Mouse (Mus musculus) limb, embryonic 11.5 days (tissue): ENCODE measurements around the gene Shq1. TPM values are rescaled to one million over a fixed set of nuclear protein-coding genes. Genes with fewer than 3 reads are reported as not detected.

ENCODE experiments used
- ATAC-seq: fragments of 200-750 bp; cut with Nextera tagmentation; 2 replicates; pipeline ENCODE4 v1.8.0; 2017; ENCODE audit warnings: low read depth; ENCODE audit not compliant: insufficient number of reproducible peaks, low FRiP score, low TSS enrichment
- DNase-seq: peaks from one replicate; pipeline ENCODE4 v3.0.0-alpha.2; 2015; ENCODE audit warnings: low spot score
- H3K27ac ChIP-seq: fragments of 300-500 bp; sonication (generic); replicated peaks from 2 replicates; pipeline ENCODE4 v1.5.1; 2014; ENCODE audit warnings: low read depth, mild to moderate bottlenecking, low read length
- H3K27me3 ChIP-seq: fragments of 300-500 bp; sonication (generic); 2 replicates; pipeline ENCODE4 v1.6.1; 2014; ENCODE audit warnings: mild to moderate bottlenecking, low read length, mixed read lengths; ENCODE audit not compliant: control insufficient read depth, insufficient read depth
- H3K36me3 ChIP-seq: fragments of 300-500 bp; sonication (generic); 2 replicates; pipeline ENCODE4 v1.6.1; 2014; ENCODE audit warnings: mild to moderate bottlenecking, low read length, moderate library complexity, mixed read lengths; ENCODE audit not compliant: control insufficient read depth, insufficient read depth
- H3K4me1 ChIP-seq: fragments of 300-500 bp; sonication (generic); 2 replicates; pipeline ENCODE4 v1.6.1; 2014; ENCODE audit warnings: low read length, mixed read lengths; ENCODE audit not compliant: control insufficient read depth, insufficient read depth
- H3K4me2 ChIP-seq: fragments of 300-500 bp; sonication (generic); 2 replicates; pipeline ENCODE4 v1.6.1; 2014; ENCODE audit warnings: low read depth, mild to moderate bottlenecking, moderate library complexity; ENCODE audit not compliant: severe bottlenecking
- H3K4me3 ChIP-seq: fragments of 300-500 bp; sonication (generic); 2 replicates; pipeline ENCODE4 v1.5.1; 2014; ENCODE audit warnings: low read depth, low read length
- H3K9ac ChIP-seq: fragments of 300-500 bp; sonication (generic); 2 replicates; pipeline ENCODE4 v1.6.1; 2014; ENCODE audit warnings: mild to moderate bottlenecking, low read length
- H3K9me3 ChIP-seq: fragments of 300-500 bp; sonication (generic); 2 replicates; pipeline ENCODE4 v1.6.1; 2016; ENCODE audit warnings: low read length; ENCODE audit not compliant: control insufficient read depth
- WGBS: fragments of 180-500 bp; shearing (Covaris S2); extraction: QIAGEN DNeasy Blood & Tissue Kit; methylation state at CpG from one replicate; pipeline ENCODE4 v1.1.7; 2014; 5-methylcytosine and 5-hydroxymethylcytosine counted together
- polyA plus RNA-seq: library from polyadenylated mRNA; unstranded; fragments of >200 nt; fragmentation: Nextera tagmentation; extraction: Ambion mirVana; gene quantifications from 2 replicates; pipeline ENCODE4 v1.2.1, GENCODE M21; 2014

Gene Shq1
- polyA plus RNA-seq, 1 experiment from 2014 or later: 20.3 TPM

DNA sequence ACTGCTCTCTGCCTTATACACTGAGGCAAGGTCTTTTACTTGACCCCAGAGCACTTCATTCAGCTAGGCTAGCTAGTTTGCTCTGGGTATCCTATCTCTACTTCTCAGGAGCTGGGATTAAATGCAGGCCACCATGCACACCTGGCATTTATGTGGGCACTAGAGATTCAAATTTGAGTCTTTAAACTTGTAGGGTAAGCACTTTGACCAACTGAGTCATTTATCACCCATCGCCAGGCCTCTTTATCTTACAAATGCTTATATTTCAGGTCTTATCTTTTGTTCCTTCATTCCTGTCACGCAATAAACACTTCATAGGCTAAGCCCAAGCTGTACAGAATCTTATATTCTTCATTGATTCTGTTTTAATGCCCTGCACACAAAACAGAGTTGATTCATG is 47.0 kb downstream of the Shq1 start:
- no peak overlapping the region for H3K9ac ChIP-seq
- 90% methylated on average over 2 of the region's 2 CpGs for WGBS
- H3K27ac ChIP-seq: no peak overlapping the region
- no peaks in the 10 kb centered on the region for H3K36me3 ChIP-seq
- ATAC-seq (no peak), DNase-seq (no peak)
- H3K4me3 ChIP-seq: no peak overlapping the region
- H3K4me2 ChIP-seq: no peak overlapping the region
- H3K27me3 ChIP-seq: no peaks in the 10 kb centered on the region
- H3K9me3 ChIP-seq: no peaks in the 10 kb centered on the region
- no peaks in the 10 kb centered on the region for H3K4me1 ChIP-seq

DNA sequence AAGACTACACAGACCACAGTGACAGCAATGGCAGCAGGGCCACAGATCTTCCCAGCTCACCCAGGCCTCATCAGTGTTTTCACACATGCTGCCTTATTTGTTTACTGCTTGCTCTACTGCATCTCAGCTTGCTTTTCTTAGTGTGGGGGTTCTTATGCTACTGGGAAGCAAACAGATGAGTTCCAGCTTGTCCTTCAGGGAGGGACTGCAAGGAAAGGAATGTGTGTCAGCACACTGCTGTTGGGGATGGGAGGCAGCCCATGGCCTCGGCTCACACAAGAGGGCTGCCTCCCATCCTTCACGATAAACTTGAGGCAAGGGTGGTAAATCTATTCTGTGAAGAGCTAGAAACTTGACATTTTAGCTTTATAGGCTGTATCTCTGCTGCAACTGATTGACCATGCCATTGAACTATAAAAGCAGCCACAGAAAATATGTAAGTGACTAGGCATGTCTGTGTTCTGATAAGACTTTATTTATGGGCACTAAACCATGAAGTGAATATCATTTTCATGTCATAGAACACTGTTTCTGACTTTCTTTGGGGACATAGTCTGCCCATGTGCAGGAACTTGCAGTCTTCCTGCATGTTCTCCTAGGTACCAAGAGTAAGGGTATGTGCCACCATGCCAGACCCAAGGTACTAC is 48.0 kb downstream of the Shq1 start:
- no peaks in the 10 kb centered on the region for H3K9me3 ChIP-seq
- H3K36me3 ChIP-seq: no peaks in the 10 kb centered on the region
- no peak overlapping the region for H3K4me3 ChIP-seq
- no peaks in the 10 kb centered on the region for H3K27me3 ChIP-seq
- 56% methylated on average over 2 of the region's 2 CpGs for WGBS
- no peak overlapping the region for H3K9ac ChIP-seq
- H3K4me1 ChIP-seq: no peaks in the 10 kb centered on the region
- H3K4me2 ChIP-seq: no peak overlapping the region
- H3K27ac ChIP-seq: no peak overlapping the region
- no peak for DNase-seq
- no peak for ATAC-seq

DNA sequence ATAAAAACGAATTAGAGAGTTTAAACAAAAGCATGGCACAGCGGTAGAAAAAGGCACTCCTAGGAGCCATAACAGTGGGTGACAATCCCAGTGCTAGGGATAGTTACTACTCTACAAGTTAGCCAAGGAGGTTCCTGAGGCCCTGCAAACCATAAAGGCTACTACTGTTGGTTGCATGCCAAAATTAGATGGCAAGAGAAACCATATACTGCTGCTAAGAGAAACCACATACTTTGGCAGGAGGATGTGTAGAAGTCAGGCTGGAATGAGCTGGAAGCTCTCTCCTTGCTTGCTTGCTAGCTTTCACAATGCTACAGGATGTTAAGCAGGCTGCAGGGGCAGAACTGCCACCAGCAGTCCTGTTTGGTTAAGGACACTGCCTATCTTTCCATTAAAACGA is 50.5 kb downstream of the Shq1 start:
- H3K36me3 ChIP-seq: no peaks in the 10 kb centered on the region
- no peak for DNase-seq
- no peak overlapping the region for H3K27ac ChIP-seq
- no peak overlapping the region for H3K9ac ChIP-seq
- no peak overlapping the region for H3K4me2 ChIP-seq
- no peak for ATAC-seq
- 81% methylated on average over 3 of the region's 3 CpGs for WGBS
- no peaks in the 10 kb centered on the region for H3K9me3 ChIP-seq
- H3K4me1 ChIP-seq: no peaks in the 10 kb centered on the region
- H3K4me3 ChIP-seq: no peak overlapping the region
- no peaks in the 10 kb centered on the region for H3K27me3 ChIP-seq

DNA sequence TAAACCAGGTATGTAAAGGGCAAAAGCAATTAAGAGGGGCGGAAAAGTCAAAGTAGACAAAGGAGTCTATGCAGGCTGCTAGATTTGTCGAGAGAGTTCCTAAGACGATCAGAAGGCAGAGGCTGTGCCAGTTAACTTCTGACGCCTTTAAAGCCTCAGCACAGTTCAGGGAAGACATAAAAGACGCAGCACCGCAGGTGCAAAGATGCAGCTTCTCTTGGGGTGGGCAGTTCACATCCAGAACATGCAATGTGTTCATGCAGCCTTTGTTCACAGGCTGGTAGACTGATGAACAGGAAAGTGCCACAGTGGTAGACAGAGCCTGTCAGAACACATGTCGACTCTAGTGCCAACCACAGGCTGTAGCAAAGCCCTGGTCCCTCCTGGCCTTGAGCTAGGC is 51.6 kb downstream of the Shq1 start:
- Histone ChIP-seq H3K4me1 (no peaks in the 10 kb centered on the region), H3K4me2 (no peak overlapping the region), H3K27me3 (no peaks in the 10 kb centered on the region), H3K9ac (no peak overlapping the region), H3K27ac (no peak overlapping the region), H3K36me3 (no peaks in the 10 kb centered on the region), H3K4me3 (no peak overlapping the region), H3K9me3 (no peaks in the 10 kb centered on the region)
- 87% methylated on average over 7 of the region's 7 CpGs for WGBS
- no peak for DNase-seq
- no peak for ATAC-seq

DNA sequence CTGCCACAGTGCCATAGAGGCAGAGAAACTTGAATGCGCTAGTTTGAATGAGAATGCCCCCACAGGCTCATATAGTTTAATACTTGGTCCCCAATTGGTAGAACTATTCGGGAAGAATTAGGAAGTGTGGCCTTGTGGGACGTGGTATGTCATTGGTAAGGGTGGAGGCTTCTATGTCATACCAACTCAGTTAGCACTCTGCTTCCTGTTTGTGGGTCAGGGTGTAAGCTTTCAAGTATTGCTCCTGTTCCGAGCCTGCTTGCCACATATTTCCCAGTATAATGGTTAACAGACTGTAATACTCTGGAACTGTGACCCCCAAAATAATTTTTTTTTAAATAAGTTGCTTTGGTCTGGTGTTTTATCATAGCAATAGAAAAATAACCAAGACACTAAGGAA is 54.8 kb downstream of the Shq1 start:
- no peak for DNase-seq
- H3K4me1 ChIP-seq: no peaks in the 10 kb centered on the region

DNA sequence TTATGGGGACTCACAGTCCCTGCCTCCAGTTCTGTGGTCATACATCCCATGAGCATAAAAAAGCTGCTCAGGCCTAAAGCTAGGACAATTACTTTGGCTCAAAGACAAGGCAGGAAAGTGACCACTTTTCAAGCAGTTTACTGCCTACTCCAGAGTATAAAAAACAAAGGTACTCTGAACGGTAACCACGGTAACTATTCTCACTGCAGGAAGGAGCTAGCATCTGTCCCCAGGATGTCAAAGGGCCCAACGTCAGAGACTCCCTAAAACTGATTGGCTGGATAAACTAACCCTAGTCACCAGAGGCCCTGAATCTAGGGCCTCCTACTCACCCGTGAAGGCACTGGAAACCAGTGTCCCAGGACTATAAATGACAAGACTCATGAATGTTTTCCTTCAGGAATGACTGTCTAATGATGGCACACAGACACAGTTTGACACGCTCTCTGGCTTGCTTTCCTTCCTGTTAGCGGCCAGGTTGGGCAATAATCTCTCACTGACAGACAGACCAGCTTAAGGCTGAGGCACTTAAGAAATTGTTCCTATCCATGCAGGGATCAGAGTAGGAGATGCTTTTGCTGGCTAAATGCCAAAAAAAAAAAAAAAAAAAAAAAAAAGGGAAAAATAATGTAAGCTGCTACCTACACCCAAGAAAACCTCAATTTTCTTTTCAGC is 57.2 kb downstream of the Shq1 start:
- no peaks in the 10 kb centered on the region for H3K27me3 ChIP-seq
- WGBS: 61% methylated on average over 6 of the region's 6 CpGs
- H3K9ac ChIP-seq: no peak overlapping the region
- H3K4me1 ChIP-seq: no peaks in the 10 kb centered on the region
- DNase-seq (no peak), ATAC-seq (no peak)
- no peak overlapping the region for H3K27ac ChIP-seq
- H3K4me2 ChIP-seq: no peak overlapping the region
- no peaks in the 10 kb centered on the region for H3K36me3 ChIP-seq
- H3K4me3 ChIP-seq: no peak overlapping the region
- H3K9me3 ChIP-seq: no peaks in the 10 kb centered on the region

More for the DNA sequence above, 54.8 kb downstream of the Shq1 start:
- Histone ChIP-seq H3K4me3 (no peak overlapping the region), H3K9me3 (no peaks in the 10 kb centered on the region), H3K9ac (no peak overlapping the region), H3K27me3 (no peaks in the 10 kb centered on the region), H3K36me3 (no peaks in the 10 kb centered on the region), H3K4me2 (no peak overlapping the region), H3K27ac (no peak overlapping the region)
- ATAC-seq: no peak
- WGBS: 93% methylated on average over 4 of the region's 4 CpGs

DNA sequence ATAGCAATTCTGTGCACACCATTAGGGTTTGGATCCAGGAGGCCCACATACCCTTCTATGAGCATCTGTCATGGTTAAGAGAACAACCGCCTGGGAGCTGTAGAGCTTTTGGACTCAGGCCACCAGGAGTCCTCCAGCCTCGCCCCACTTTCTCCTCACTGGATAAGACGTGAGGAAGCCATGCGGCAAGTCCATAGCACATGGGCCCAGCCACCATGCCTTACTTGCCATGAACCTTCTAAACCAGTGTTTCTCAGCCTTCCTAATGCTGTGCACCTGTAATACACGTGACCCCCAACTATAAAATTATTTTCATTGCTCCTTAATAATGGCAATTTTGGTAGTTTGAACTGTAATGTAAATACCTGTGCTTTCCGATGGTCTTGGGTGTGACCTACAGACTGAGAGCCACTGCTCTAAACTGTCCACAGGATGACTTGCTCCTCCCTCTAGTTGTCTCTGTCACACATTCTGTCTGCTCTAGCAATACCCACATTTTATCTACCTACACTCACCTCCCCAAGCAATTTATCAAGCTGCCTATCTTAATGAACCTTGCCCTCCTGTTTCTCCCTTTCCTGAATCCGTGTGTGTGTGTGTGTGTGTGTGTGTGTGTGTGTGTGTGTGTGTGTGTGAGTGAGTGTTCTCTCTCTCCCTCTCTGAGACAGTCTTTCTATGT is 59.9 kb downstream of the Shq1 start:
- Histone ChIP-seq H3K4me1 (no peaks in the 10 kb centered on the region), H3K27ac (no peak overlapping the region), H3K27me3 (no peaks in the 10 kb centered on the region), H3K4me2 (no peak overlapping the region), H3K9me3 (no peaks in the 10 kb centered on the region), H3K36me3 (no peaks in the 10 kb centered on the region), H3K9ac (no peak overlapping the region), H3K4me3 (no peak overlapping the region)
- DNase-seq: no peak
- ATAC-seq: no peak
- 91% methylated on average over 7 of the region's 7 CpGs for WGBS

DNA sequence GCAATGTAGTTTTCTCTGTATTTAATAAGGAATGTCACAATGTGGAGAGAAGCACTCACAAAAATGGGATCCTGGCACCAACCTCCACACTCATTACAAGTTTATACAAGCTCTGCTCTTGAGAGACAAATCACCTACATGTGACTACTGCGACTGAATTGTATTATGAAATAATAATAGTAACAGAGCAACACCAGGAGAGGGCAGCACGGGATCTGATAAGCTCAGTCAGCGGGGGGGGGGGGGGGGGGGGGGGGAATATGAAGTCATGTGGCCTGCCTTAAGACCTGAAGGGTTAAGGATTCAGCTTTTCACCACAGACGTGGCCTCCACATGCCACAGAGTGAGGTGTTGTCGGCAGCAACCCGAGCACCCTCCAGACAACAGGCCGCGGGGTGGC is 60.8 kb downstream of the Shq1 start:
- no peak overlapping the region for H3K4me3 ChIP-seq
- no peak overlapping the region for H3K4me2 ChIP-seq
- 79% methylated on average over 7 of the region's 8 CpGs for WGBS
- no peak for DNase-seq
- no peaks in the 10 kb centered on the region for H3K9me3 ChIP-seq
- no peak overlapping the region for H3K27ac ChIP-seq
- no peaks in the 10 kb centered on the region for H3K27me3 ChIP-seq
- no peaks in the 10 kb centered on the region for H3K4me1 ChIP-seq
- no peak overlapping the region for H3K9ac ChIP-seq
- no peaks in the 10 kb centered on the region for H3K36me3 ChIP-seq
- ATAC-seq: no peak
